Mouse (Mus musculus) CH12.LX (cell line): ENCODE data around the gene Pacsin1. TPM values are rescaled to one million over a fixed set of nuclear protein-coding genes. Genes with fewer than 3 reads are reported as not detected.

Experiments
- DNase-seq: peaks from one replicate; pipeline ENCODE4 v3.0.0-alpha.2; 2013; ENCODE audit errors: extremely low read depth
- H3K27ac ChIP-seq: 2 replicates; pipeline ENCODE4 v1.5.1; 2012; ENCODE audit warnings: low read depth, mild to moderate bottlenecking, control low read depth, moderate library complexity; ENCODE audit not compliant: insufficient read depth
- H3K27me3 ChIP-seq: replicated peaks from 2 replicates; pipeline ENCODE3; 2012; ENCODE audit warnings: inconsistent platforms
- H3K36me3 ChIP-seq, 2 experiments: replicated peaks in 1 of 2; 2 replicates each; pipeline versions ENCODE3 to v1.6.1; 2012; ENCODE audit warnings: inconsistent platforms in 1 of 2, low read length in 1 of 2, mild to moderate bottlenecking in 1 of 2, mixed read lengths in 1 of 2, moderate library complexity in 1 of 2; ENCODE audit not compliant: control insufficient read depth in 1 of 2, insufficient read depth in 1 of 2
- H3K4me1 ChIP-seq, 2 experiments: 2 replicates each; pipeline ENCODE4 v1.6.1; 2012; ENCODE audit warnings: inconsistent platforms in 1 of 2, moderate library complexity in 1 of 2; ENCODE audit not compliant: insufficient read depth in 2 of 2, control insufficient read depth in 1 of 2
- H3K4me2 ChIP-seq: 2 replicates; pipeline ENCODE4 v1.6.1; 2012; ENCODE audit warnings: low read depth, mild to moderate bottlenecking, control low read depth; ENCODE audit not compliant: poor library complexity, insufficient read depth, severe bottlenecking
- H3K4me3 ChIP-seq, 3 experiments: fragments of 150-350 bp in 1 of 3; sonication (generic) in 1 of 3; replicated peaks in 1 of 3; 2 replicates each; pipeline versions ENCODE3 to v1.5.1; 2011 to 2012; ENCODE audit warnings: low read depth in 2 of 3, low read length in 2 of 3, mild to moderate bottlenecking in 2 of 3, moderate library complexity in 2 of 3, control low read depth in 1 of 3, improper control_type of control experiment in 1 of 3, inconsistent platforms in 1 of 3, mixed read lengths in 1 of 3; ENCODE audit not compliant: poor library complexity in 1 of 3
- H3K79me2 ChIP-seq: replicated peaks from 2 replicates; pipeline ENCODE4 v1.6.1; 2012; ENCODE audit warnings: mild to moderate bottlenecking, moderate library complexity; ENCODE audit not compliant: control insufficient read depth, poor library complexity, insufficient read depth, severe bottlenecking; ENCODE audit errors: extremely low read depth
- H3K9ac ChIP-seq: 2 replicates; pipeline ENCODE4 v1.6.1; 2012; ENCODE audit warnings: low read depth, mild to moderate bottlenecking, control low read depth, moderate library complexity; ENCODE audit not compliant: insufficient read depth
- H3K9me3 ChIP-seq: replicated peaks from 2 replicates; pipeline ENCODE3; 2012; ENCODE audit warnings: low read length, inconsistent platforms, mixed read lengths
- BHLHE40 ChIP-seq: IDR thresholded peaks from 2 replicates; pipeline ENCODE4 v1.6.1; 2011; ENCODE audit warnings: mild to moderate bottlenecking, low read depth, low read length, improper control_type of control experiment
- CHD1 ChIP-seq: IDR thresholded peaks from 2 replicates; pipeline ENCODE4 v1.6.1; 2012; ENCODE audit warnings: low read depth, low read length, improper control_type of control experiment, inconsistent platforms
- E2F4 ChIP-seq: IDR thresholded peaks from 2 replicates; pipeline ENCODE4 v1.6.1; 2011; ENCODE audit warnings: low read depth, low read length, improper control_type of control experiment; ENCODE audit not compliant: insufficient replicate concordance
- ELF1 ChIP-seq: IDR thresholded peaks from 2 replicates; pipeline ENCODE4 v1.6.1; 2014; ENCODE audit warnings: low read depth, mild to moderate bottlenecking, inconsistent platforms, low read length, improper control_type of control experiment
- EP300 ChIP-seq: IDR thresholded peaks from 2 replicates; pipeline ENCODE4 v1.6.1; 2011; ENCODE audit warnings: low read length, improper control_type of control experiment
- ETS1 ChIP-seq: conservative IDR thresholded peaks from 2 replicates; pipeline ENCODE4 v1.6.1; 2012; ENCODE audit warnings: low read depth, mild to moderate bottlenecking, inconsistent platforms, low read length, improper control_type of control experiment, moderate library complexity
- GABPA ChIP-seq: IDR thresholded peaks from 2 replicates; pipeline ENCODE4 v1.6.1; 2012; ENCODE audit warnings: low read depth, low read length, improper control_type of control experiment, inconsistent platforms; ENCODE audit not compliant: insufficient replicate concordance
- JUN ChIP-seq: IDR thresholded peaks from 2 replicates; pipeline ENCODE4 v1.6.1; 2011; ENCODE audit warnings: low read depth, mild to moderate bottlenecking, low read length, improper control_type of control experiment, moderate library complexity; ENCODE audit not compliant: insufficient read depth
- JUND ChIP-seq: conservative IDR thresholded peaks from 2 replicates; pipeline ENCODE4 v1.6.1; 2011; ENCODE audit warnings: low read depth, low read length, improper control_type of control experiment
- KAT2A ChIP-seq: IDR thresholded peaks from 2 replicates; pipeline ENCODE4 v1.6.1; 2012; ENCODE audit warnings: low read length, improper control_type of control experiment, inconsistent platforms; ENCODE audit not compliant: insufficient replicate concordance
- MAFK ChIP-seq: IDR thresholded peaks from 2 replicates; pipeline ENCODE4 v1.6.1; 2011; ENCODE audit warnings: low read length, improper control_type of control experiment; ENCODE audit not compliant: insufficient replicate concordance
- MAX ChIP-seq: IDR thresholded peaks from 2 replicates; pipeline ENCODE4 v1.6.1; 2011; ENCODE audit warnings: low read length, improper control_type of control experiment
- MAZ ChIP-seq: IDR thresholded peaks from 2 replicates; pipeline ENCODE4 v1.6.1; 2012; ENCODE audit warnings: low read depth, mild to moderate bottlenecking, inconsistent platforms, low read length, improper control_type of control experiment, moderate library complexity
- MEF2A ChIP-seq: IDR thresholded peaks from 2 replicates; pipeline ENCODE4 v1.6.1; 2014; ENCODE audit warnings: low read depth, mild to moderate bottlenecking, inconsistent platforms, low read length, improper control_type of control experiment, borderline replicate concordance
- MXI1 ChIP-seq: IDR thresholded peaks from 2 replicates; pipeline ENCODE4 v1.6.1; 2011; ENCODE audit warnings: mild to moderate bottlenecking, low read depth, low read length, improper control_type of control experiment
- MYC ChIP-seq: IDR thresholded peaks from 2 replicates; pipeline ENCODE4 v1.6.1; 2011; ENCODE audit warnings: low read depth, mild to moderate bottlenecking, improper control_type of control experiment, low read length
- NELFE ChIP-seq: IDR thresholded peaks from 2 replicates; pipeline ENCODE4 v1.6.1; 2011; ENCODE audit warnings: low read depth, low read length, improper control_type of control experiment
- NRF1 ChIP-seq: IDR thresholded peaks from 2 replicates; pipeline ENCODE4 v1.6.1; 2014; ENCODE audit warnings: low read depth, mild to moderate bottlenecking, inconsistent platforms, low read length, improper control_type of control experiment, moderate library complexity
- PAX5 ChIP-seq: IDR thresholded peaks from 2 replicates; pipeline ENCODE4 v1.6.1; 2012; ENCODE audit warnings: low read length, inconsistent platforms, mixed read lengths
- POLR2A ChIP-seq: IDR thresholded peaks from 2 replicates; pipeline ENCODE4 v1.6.1; 2011; ENCODE audit warnings: low read depth, mild to moderate bottlenecking, improper control_type of control experiment, low read length
- POLR2AphosphoS2 ChIP-seq: IDR thresholded peaks from 2 replicates; pipeline ENCODE4 v1.6.1; 2011; ENCODE audit warnings: low read depth, low read length, improper control_type of control experiment
- RAD21 ChIP-seq: IDR thresholded peaks from 2 replicates; pipeline ENCODE4 v1.6.1; 2011; ENCODE audit warnings: low read depth, mild to moderate bottlenecking, low read length, improper control_type of control experiment, moderate library complexity
- RCOR1 ChIP-seq: conservative IDR thresholded peaks from 2 replicates; pipeline ENCODE4 v1.6.1; 2012; ENCODE audit warnings: low read depth, mild to moderate bottlenecking, inconsistent platforms, low read length, improper control_type of control experiment
- TBP ChIP-seq: conservative IDR thresholded peaks from 2 replicates; pipeline ENCODE4 v1.6.1; 2011; ENCODE audit warnings: low read depth, low read length, improper control_type of control experiment
- TCF12 ChIP-seq: IDR thresholded peaks from 2 replicates; pipeline ENCODE4 v1.6.1; 2014; ENCODE audit warnings: low read depth, mild to moderate bottlenecking, inconsistent platforms, low read length, improper control_type of control experiment
- USF2 ChIP-seq: conservative IDR thresholded peaks from 2 replicates; pipeline ENCODE4 v1.6.1; 2011; ENCODE audit warnings: low read depth, low read length, improper control_type of control experiment
- ZC3H11A ChIP-seq: IDR thresholded peaks from 2 replicates; pipeline ENCODE4 v1.6.1; 2012; ENCODE audit warnings: low read depth, mild to moderate bottlenecking, inconsistent platforms, low read length, improper control_type of control experiment
- ZKSCAN1 ChIP-seq: IDR thresholded peaks from 2 replicates; pipeline ENCODE4 v1.6.1; 2012; ENCODE audit warnings: low read depth, inconsistent platforms, low read length, improper control_type of control experiment, borderline replicate concordance
- dilution Hi-C: fragments of 300-500 bp; cut with MboI; formaldehyde crosslinking; loops from 2 replicates; pipeline ENCODE4 v1.14.3; 2020; ENCODE audit warnings: low sequenced_read_pairs; ENCODE audit not compliant: extremely low pct_unique_long_range_greater_than_20kb, extremely low pct_ligation_motif_present
- in situ Hi-C: fragments of 300-500 bp; cut with MboI; formaldehyde crosslinking; loops from 3 replicates; pipeline ENCODE4 v1.14.3; 2019; ENCODE audit warnings: low sequenced_read_pairs, low pct_ligation_motif_present, low pct_unique_long_range_greater_than_20kb, mixed read lengths
- polyA plus RNA-seq: library from polyadenylated mRNA; unstranded; fragments of >175 nt; gene quantifications from 2 replicates; pipeline ENCODE4 v1.2.1, GENCODE M21; 2012; ENCODE audit warnings: low read depth; ENCODE audit not compliant: insufficient read length
- total RNA-seq, 2 experiments: library from RNA; depleted of rRNA; stranded (reverse); fragments of 300-350 nt in 1 of 2; fragments of >200 nt in 1 of 2; gene quantifications; 2 replicates each; pipeline ENCODE4 v1.2.3; 2012 to 2014

Pacsin1 gene
- total and polyA plus RNA-seq, 3 experiments: 1.9 to 14.0 (median 13.2) TPM

- Histone ChIP-seq H3K27ac (no peak overlapping the region), H3K36me3 (peaks cover 8 to 75% of the 10 kb centered on the region in 2 experiments), H3K9me3 (no peaks in the 10 kb centered on the region), H3K4me1 (peaks cover 0 to 16% of the 10 kb centered on the region in 2 experiments; a peak in 2 of 4 replicates), H3K27me3 (no peaks in the 10 kb centered on the region), H3K9ac (no peak overlapping the region), H3K4me3 (no peak overlapping the region), H3K4me2 (no peak overlapping the region), H3K79me2 (peaks cover 20% of the 10 kb centered on the region)
- in situ Hi-C loops: no loop called here
- DNase-seq: no peak
- dilution Hi-C loops: no loop called here
- no peak for TF ChIP-seq GABPA
- no peak for TF ChIP-seq ETS1
- no peak for TF ChIP-seq TCF12
- TF ChIP-seq ZKSCAN1: no peak
- TF ChIP-seq EP300: no peak
- no peak for TF ChIP-seq NRF1
- TF ChIP-seq POLR2AphosphoS2: no peak
- no peak for TF ChIP-seq ZC3H11A
- TF ChIP-seq NELFE: no peak
- TF ChIP-seq USF2: no peak
- TF ChIP-seq MXI1: no peak
- TF ChIP-seq E2F4: no peak
- TF ChIP-seq PAX5: no peak
- TF ChIP-seq BHLHE40: no peak
- no peak for TF ChIP-seq POLR2A
- no peak for TF ChIP-seq CHD1
- no peak for TF ChIP-seq MAX
- no peak for TF ChIP-seq ELF1
- TF ChIP-seq TBP: no peak
These were observed 44.4 kb upstream of the Pacsin1 start for GRCm38 (mm10) chr17:27610679-27611518.

GRCm38 (mm10) chr17:27611519-27611884 is 43.8 kb upstream of the Pacsin1 start:
- no peaks in the 10 kb centered on the region for H3K27me3 ChIP-seq
- dilution Hi-C loops (no loop called here), in situ Hi-C loops (no loop called here)
- H3K9me3 ChIP-seq: no peaks in the 10 kb centered on the region
- H3K4me3 ChIP-seq: no peak overlapping the region
- TF ChIP-seq MEF2A: no peak
- no peak for TF ChIP-seq GABPA
- TF ChIP-seq RCOR1: no peak
- no peak for TF ChIP-seq MXI1
- no peak for TF ChIP-seq KAT2A
- TF ChIP-seq USF2: no peak
- TF ChIP-seq JUN: no peak
- no peak for TF ChIP-seq NELFE
- no peak for TF ChIP-seq TBP
- no peak for TF ChIP-seq MYC
- no peak for TF ChIP-seq POLR2A
- TF ChIP-seq RAD21: no peak
- TF ChIP-seq ZKSCAN1: no peak
- TF ChIP-seq JUND: no peak
- no peak for TF ChIP-seq MAFK
- TF ChIP-seq MAZ: no peak
- H3K27ac ChIP-seq: no peak overlapping the region
- H3K36me3 ChIP-seq: peaks cover 9 to 73% of the 10 kb centered on the region in 2 experiments
- peaks cover 0 to 16% of the 10 kb centered on the region in 2 experiments; a peak in 2 of 4 replicates for H3K4me1 ChIP-seq
- DNase-seq: no peak
- no peak overlapping the region for H3K9ac ChIP-seq
- H3K79me2 ChIP-seq: peaks cover 21% of the 10 kb centered on the region
- no peak overlapping the region for H3K4me2 ChIP-seq
